Mouse (Mus musculus) adrenal gland, adult 2 months (tissue): ENCODE data around the gene Ier5. TPM values are rescaled to one million over a fixed set of nuclear protein-coding genes. Genes with fewer than 3 reads are reported as not detected.

ENCODE experiments used
- DNase-seq: peaks from one replicate; pipeline ENCODE4 v3.0.0; 2021
- polyA plus RNA-seq: library from polyadenylated mRNA; depleted of rRNA; stranded (reverse); fragments of >200 nt; gene quantifications from 2 replicates; pipeline ENCODE4 v1.2.3, GENCODE M21; 2012
- total RNA-seq, 2 experiments: library from RNA; stranded (reverse); gene quantifications; 2 replicates each; pipeline ENCODE4 v1.2.3; 2021

Ier5 gene
- total and polyA plus RNA-seq, 3 experiments = 6.3 to 13.9 (median 10.7) TPM

DNA sequence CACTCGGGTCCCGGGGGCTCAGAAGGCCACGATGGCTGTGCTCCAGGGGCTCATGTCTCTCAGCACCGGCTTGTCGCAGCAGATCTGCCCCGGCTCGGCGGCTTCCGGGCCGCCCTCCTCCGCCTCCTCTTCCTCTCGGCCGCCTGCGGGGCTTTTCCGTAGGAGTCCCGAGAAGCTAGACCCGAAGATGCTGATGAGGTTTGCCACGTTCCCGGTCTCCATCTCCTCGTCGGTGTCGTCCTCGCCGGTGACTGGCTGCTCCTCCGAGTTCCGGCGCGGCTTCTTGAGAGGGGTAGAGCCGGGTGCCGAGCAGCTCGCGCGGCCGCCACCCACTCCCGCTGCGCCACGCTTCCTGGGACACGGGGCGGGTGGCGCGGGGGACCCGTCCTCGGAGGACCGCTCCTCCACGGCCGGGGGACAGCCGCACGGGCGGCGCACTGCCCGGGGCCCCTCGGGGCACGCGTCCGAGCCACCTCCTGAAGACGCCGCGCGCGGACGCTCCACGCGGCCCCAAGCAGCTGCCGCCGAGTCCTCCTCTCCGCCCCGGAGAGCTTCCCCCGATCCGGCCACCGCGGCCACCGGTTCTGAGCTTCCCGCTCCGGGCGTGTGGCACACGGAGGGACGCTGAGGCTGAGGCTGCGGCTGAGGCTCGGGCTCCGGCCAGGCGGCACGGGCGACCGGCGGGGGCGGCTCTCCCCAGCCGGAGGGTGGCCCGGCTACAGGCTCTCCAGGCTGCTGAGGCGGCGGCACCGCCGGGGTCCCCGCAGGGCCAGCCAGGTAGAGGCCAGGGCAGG, 753 bp downstream of the Ier5 start:
- peak; percentile 77 for DNase-seq

DNA sequence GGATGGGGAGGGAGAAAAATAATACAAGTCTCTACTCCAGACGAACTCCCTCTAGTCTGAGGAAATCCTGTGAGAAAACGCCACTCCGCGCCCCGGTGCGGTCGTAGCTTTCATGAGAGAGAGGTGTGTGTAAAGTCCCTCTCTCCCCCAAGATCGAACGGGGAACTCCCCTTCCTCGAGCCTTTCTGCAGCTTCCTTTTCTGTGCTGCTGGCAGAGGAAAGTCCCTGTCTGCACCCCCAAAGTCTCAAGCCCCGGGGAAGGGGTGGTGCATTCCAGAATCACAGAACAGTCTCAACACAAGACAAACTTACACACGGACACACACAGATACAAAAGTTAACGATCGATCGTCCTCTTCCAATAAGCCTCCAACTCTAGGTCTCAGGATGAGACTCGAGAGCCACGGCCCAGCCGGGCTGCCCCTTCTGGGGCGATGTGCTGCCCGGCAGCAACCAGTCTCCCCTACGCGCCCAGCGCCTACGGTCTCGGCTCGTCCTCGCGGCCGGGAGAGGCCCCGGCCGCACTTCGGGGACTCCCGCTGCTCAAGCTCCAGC, 1.4 kb downstream of the Ier5 start:
- peak; percentile 65 for DNase-seq

DNA sequence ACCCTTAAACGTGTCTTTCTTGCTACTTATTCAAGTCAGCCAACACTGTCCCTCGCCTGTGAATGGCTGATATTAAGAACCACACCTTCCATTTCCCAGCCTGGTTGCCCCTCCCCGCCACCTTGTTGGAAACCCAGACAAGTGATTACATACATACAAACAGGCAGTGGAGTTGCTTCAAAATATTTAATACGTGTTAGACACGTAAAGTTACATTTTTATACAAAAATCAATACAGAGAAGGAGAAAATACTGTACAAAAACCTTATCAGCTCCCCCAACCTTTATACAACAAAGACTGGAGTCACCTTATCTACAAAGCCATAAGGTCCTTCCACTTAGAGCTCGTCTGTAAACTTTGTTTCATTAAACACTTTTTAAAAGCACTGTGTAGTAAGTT, 2.1 kb downstream of the Ier5 start:
- no peak for DNase-seq

DNA sequence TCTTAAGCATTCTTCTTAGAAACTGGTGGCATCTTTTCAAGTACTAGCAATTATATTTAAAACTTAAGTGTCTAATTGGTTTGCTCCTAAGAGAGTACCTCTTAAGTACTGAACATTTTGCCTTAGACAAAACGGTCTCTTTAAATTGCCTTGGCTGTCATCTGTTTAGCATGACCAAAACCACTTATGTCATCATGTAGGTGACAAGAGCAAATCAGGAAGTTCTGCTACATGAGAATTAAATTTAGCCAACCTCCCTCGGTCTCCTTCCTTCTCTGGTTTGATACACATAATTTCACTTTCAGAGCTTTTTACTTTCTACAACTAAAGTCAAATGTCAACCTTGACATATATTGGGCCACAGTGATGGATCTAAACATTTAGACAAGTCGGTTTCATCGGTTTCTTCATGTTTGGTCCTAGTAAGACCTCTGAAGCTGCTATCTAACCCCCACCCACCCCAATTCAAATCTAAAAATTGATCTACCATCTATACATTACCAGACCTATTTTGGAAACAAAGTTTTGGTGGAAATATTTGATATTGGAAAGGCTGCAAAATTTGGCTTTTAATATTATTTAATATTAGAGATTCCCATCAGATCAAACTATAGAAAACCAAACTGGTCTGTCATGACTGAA, 2.7 kb downstream of the Ier5 start:
- DNase-seq = no peak

DNA sequence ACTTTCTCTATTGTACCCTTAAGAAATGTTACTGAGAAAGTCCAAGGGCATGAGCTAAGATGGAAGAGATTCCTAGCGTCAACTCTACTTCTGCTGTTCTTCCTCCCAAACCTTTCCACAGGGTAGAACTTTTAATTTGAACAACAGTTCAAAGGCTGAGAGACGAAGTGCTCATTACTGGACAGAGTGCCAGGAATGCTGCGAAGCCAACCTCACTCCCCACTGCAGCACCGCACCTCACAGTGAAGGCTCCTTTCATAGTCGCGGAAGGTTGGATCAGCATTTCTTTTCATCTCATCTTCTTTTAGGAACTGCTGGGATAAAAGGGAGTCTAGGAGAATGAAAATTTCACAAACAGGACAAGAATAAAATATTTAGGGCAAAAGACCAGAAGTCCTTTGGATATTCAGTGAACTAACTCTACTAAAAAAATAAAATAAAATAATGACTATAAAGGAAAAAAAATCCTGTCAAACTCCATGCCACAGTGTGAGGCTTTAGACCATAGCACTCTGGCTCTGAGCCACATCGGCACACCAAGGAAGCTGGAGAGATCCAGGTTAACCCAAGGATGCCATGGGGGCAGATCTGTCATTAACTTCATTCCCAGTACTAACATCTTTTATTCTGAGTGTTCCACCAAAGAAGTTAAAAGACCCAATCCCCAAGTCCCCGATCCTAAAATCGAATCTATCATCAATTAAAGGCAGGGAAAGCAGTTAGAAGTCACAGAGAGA, 5.3 kb downstream of the Ier5 start:
- DNase-seq = no peak

DNA sequence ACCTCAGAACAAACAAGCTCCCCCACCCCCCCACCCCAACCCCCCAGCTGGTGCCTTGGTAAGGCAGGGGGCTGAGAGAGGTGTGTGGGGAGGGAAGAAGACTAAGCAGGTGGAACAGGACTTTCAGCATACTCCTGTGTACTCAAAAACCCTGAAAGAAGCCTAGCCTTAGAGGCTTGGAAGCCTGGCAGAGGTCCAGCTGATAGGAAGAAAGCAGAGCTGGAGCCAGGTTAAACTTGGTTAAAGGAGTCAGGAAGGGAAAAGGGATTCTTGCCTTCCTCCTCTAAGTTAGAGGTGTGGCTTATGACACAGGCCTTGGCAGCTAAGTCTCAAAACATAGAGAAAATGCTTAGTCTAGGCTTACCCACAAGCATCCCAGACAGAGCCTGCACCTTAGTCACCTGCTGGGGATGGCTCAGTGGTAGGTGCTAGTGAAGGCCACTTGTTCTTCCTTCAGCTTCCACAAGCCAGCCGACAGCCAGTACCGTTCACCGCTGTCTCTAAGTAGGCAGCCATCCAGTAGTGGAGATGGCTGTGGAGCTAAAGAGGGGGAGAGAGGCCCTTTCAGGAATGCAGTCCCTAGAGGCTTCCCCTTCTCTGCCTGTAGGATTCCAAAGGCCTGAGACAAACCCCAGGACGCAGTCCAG, 6.2 kb downstream of the Ier5 start:
- DNase-seq = no peak

DNA sequence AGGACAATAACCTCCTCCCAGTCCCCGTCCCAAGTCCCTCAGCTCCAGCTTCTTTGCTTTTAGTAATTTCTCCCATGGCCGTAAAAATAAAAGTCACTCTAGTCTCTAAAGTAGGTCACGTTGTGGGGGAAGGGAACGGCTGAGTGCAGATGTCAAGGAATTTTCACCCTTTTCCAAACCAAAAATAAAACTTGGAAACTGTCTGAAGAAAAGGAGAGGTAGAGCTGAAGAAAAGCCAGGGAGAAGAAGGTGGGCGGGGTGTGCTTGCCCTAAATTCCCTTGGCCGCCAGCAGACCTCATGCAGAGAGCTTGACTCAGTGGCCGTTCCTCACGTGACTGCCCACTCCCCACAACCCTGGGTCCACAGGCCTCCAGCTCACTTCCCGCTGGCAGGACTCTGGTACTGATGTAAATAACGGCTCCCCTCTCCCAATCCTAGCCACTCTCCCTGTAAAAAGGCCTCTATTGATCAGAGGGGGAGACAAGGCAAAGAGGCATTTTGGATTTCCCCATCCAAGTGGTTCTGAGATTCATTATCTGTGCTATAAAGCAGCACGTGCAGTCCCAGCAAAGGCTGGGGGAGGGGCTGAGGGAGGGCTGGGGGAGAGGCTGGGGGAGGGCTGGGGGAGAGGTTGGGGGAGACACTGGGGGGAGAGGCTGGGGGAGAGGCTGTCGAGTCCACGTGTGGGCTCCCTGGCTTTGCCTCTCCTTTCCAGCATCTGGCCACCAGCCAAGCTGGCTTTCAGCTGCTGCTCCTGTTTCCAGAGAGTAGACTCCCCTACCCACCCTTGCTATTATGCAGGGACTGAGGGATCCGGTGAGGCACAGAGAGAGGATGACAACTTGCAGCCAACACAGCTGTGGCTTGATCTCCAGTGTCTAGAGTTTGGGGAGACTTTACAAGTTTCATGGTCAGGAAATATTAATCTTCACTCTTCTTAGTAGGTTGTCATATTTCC, 7.3 kb downstream of the Ier5 start:
- DNase-seq = peak; percentile 65

DNA sequence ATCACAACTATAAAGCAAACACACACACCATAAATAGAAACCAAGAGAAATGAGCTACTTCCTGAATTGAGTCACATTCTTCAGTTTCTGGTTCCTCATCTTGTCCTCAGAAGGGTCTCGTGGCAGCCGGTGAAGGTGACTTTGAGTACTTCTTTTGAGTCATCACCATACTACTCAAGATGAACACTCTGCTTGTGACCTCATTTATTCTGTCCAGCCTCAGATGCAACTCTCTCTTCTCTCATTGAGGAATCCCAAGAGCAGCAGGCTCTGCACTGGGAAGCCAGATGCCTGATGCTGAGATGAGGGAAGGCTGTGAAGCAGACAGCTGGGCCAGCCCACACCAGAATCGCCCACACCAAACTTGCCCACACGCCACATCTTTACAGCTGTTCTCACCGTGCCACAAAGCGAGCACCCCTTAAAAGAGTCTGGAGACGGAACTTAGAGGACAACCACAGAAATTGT, 8.0 kb downstream of the Ier5 start:
- no peak for DNase-seq

DNA sequence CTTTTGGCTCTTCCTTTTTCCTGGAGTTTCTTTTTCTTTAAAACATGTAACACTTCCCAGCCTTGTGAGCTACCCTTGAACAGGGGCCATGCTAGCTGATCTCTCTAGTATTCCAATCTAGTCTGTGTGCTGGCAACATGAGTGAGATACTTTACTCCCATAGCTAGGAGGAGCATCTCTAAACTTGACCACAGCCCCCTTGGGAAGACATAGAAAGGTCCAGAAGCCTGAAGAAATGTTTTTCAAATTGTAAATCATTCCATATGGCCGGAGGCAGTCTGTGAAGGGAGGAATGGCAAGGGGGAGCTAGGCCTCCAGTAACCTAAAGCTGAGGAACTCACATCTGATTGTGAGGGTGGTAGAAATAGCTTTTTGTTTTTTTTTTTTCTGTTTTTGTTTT, 8.7 kb downstream of the Ier5 start:
- DNase-seq = no peak

DNA sequence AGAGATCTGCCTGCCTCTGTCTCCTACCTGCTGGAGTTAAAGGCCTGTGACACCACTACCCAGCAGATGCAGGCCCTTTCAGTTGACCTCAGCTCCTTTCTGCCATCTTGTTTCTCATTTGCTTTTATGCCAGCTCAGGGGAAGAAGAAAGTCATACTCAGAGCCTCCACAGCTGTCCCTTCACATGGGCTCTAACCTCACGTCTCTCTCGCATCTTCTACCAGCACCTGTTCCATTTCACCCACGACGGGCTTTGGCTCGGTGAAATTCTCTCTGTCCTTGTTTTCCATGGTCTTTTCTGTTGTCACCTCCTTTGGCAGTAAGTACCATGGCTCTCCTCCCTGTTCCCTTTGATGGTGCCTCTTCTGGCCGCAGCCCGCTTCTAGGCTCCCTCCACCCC, 9.1 kb downstream of the Ier5 start:
- no peak for DNase-seq

DNA sequence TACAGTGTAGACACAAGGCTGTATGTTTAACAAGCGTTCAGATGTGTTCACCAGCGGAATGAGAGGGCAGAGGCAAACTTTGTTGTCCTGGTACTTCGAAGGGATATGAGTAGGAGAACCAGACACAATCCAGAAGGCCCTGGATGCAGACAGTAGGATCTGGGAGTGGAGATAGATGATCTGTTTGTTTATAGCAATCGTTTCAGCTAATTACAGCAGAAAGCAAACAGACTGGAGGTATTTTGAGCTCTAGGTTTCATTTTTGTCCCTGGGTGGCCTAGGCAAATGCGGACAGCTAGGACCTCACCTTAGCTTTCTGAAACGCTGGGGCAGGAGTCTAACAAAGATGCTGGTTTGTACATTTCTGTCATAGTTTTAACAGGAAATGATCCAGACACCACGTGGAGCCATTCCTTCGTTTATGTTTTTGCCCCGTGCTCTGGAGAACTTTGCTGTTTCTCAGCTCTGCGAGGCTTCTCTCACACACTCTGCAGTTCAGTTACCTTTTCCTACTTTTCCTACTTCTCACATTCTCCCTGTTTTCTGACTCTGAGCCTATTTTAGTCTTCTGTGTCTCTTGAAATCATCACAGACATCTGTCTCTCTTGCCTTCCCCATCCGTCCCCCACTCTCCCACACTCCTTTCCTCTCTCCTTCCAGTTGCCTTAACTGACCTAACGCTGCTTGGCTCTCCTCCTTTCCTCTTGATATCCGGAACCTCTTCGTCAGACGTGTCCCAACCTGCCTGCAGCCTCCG, 10.4 kb downstream of the Ier5 start:
- no peak for DNase-seq

DNA sequence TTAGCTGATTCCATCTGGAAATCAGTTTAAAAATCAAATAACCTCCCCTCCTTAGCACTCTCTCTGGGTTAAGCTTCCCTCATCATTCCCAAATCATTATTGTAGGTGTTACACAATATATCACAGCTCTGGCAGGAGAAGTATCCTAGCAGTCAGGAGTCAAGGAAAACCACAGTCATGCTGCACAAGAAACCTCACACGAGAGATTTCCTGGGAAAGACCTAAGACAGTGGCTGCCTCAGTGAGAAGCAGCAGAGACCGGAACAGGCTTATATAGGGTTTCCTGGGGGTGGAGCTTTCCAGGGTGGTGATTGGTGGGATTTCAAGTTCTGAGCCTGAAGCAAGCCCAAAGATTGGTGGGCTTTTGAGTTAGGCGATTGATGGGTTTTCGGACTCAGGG, 11.4 kb downstream of the Ier5 start:
- no peak for DNase-seq

DNA sequence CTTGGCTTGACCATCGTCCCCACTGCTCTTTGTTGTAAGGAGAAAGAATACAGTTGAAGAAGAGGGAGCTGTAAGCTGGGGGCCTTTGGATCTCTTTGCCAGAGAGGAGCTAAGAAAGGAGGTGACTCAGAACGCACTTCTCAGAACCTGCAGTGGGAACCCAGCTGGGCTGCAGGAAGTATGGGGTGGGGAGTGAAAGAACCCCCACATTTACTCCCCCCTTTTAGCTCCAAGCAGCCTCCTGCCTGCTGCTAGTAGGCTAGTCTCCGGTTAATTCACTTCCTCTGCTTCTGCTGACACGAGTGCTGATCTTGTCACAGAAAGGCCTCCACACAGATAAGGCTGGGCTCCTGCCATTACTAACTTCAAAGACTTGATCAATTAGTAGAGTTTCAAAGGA, 12.5 kb downstream of the Ier5 start:
- DNase-seq = peak; percentile 25

DNA sequence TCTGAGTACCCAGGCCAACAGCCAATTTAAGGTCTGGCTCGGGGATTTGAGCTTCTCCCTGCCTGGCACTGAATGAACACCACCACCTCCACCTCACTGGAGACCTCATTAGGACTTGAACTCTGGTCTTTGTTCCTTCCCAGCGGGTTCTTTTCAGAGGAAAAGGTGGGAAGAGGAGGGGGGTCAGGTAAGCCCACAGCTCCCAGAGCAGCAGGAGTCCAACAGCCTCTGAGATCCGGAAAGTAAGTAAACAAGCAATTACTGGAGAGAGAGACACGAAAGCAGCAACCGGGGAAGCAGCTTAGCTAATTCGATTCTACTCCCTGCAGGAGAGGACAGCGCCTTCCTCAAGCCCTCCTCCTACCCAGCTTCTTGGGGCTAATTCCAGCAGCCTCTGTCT, 13.0 kb downstream of the Ier5 start:
- no peak for DNase-seq

DNA sequence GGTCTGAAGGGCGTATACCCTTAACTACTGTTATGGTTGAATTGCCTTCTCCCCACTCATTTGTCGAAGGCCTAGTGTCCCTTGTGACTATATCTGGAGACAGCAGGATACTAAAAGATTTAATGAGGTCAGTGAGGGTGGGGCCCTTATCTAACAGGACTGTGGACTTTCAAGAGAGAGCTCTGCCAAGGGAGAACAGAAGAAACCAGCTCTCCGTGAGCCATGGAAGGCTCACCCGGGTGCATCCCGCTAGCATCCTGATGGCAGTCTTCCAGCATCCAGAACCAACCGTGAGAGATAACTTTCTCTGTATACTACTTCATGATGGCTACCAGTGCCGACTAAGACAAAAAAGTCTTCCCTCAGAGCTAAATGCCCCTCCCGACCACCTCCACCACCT, 14.6 kb downstream of the Ier5 start:
- peak; percentile 40 for DNase-seq

DNA sequence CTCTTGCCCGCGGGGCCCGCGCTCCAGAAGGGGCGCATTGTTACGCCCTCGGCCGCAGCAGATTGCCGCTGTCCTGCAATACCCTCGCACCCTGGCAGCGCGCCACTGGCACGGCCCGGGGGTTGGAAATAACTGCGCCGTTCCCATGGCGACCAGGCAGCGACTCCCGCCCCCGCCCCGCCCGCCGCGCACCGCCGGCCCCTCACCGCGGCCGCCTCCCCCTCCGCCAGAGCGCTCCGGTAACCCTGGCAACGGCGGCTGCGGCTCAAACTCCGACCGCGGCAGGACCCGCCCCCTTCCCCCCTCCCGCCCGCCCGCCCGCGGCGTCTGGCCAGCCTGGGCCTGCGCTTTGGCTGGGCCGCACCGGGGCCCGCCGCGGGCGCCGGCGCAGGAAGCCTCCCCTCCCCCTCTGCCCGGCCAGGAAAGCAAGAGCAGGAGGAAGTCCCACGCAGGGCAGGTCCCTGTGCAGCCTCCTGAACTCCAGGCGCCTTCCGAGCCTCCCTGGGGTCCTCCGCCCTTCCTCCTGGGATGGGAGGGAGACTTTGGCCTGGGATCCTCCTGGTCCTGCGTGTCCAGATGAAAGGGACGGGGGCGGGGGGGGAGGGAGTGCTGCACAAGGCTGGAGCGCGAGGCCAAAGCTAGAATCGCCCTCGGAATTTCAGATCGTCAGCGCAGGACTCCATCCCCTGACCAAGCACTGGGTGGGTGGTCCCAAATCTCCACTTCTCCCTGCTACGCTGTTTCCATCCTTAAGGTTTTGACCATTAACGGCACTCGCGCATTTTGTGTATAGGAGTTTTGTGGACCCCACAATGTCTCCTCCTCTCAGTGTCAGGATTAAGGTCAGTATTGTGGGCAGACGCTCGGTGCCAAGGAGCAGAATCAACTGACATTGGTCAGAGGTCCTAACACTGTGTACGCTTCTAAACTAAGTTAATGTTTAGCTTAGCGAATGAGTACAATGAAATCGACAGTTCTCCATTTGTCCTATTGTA, 15.9 kb downstream of the Ier5 start:
- peak; percentile 97 for DNase-seq

DNA sequence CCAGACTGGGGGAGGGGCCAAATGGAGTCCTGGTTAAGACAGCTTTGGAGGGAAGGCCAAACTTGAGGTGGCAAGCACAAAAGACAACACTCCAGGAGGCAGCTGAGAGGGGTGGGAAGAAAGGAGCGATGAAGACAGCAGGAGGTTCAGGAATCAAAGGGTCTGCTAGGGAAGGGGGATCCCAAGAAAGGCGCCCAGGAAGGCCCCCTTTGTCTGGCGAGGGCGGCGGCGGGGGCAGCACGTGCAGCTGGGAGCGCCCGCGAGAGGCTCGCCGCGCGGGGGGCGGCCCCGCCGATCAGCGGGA, 16.5 kb downstream of the Ier5 start:
- DNase-seq = no peak

DNA sequence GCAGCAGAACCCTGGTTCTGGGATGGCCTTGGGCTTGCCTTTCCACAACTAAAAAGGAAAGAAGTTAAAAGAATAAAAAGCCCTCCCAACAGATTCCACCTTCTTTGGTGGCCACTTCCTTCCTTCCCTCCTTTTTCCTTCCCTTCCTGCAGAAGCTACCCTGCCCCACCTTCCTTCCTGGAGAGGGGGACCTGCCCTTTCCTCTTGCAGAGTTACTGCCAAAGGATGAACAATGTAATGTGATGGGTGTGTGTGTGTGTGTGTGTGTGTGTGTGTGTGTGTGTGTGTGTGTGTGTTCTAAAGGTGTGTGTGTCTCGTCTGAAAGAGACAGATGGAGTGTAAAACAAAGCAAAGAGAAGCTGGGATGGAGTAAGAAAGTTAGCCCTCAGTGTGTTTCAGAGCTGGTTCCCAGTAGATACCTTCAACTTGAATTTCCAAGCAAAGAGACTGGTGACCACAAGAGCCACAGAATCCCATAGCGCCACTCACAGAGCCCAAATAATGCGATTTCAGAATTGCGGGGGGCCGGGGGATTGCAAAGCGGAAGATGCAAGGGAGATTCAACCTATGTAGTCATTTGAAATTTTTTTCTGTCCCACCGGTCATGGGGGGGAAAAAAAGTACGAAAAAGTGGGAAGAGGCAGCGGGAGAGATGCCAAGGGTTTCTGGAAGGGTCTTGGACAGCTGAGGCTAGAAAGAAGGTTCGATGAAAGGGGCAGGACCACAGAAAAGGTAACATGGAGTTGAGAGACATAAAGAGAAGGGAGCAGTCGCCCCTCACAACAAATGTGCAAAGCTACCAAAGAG, 17.1 kb downstream of the Ier5 start:
- peak; percentile 45 for DNase-seq
